Mouse (Mus musculus): ENCODE results near the gene Prkar1a. TPM values are rescaled to one million over a fixed set of nuclear protein-coding genes. Genes with fewer than 3 reads are reported as not detected.

The Prkar1a gene
- total RNA-seq (2021) = 100 to 1,000 TPM in 1 of 2 experiments, 10 to 100 TPM in 1; 96.1 to 120 TPM
- long read RNA-seq, experiment 1, transcript Prkar1a-201 (11 exons, 3,359 nt) = major isoform, 129 of 203 reads
- long read RNA-seq, experiment 1, partial matches to known transcripts = 70 of 203 reads
- long read RNA-seq, experiment 1, other reads (novel, unspliced or antisense) = 3 of 203 reads
- long read RNA-seq, experiment 2, transcript Prkar1a-201 (11 exons, 3,359 nt) = major isoform, 152 of 216 reads
- long read RNA-seq, experiment 2, partial matches to known transcripts = 63 of 216 reads
- long read RNA-seq, experiment 2, other reads (novel, unspliced or antisense) = 1 of 216 reads

DNA sequence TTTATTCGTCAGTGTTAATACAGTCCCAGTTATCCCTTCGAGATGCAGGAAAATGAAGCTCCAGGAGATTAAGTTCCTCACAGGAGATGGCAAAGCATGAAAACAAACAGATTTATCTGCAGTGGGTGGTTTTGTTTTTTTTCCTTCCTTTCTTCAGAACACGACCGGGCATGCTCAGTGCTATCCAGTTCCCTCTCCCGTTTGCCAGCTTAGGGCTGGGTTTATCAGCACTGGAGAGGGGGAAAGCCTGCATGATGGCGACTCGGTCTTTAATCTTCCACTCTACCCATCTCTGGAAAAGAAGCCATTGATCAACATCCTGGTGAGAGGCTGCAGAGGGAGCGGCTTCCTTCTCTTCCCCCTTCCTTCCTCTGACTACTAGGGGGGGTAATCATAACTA, at the start of gene Prkar1a:
Gene Prkar1a, plus strand, starts transcription at position 200 of the 400 bp plus-strand sequence.
- DNase-seq (ENCODE audit: low spot score) = no peak

DNA sequence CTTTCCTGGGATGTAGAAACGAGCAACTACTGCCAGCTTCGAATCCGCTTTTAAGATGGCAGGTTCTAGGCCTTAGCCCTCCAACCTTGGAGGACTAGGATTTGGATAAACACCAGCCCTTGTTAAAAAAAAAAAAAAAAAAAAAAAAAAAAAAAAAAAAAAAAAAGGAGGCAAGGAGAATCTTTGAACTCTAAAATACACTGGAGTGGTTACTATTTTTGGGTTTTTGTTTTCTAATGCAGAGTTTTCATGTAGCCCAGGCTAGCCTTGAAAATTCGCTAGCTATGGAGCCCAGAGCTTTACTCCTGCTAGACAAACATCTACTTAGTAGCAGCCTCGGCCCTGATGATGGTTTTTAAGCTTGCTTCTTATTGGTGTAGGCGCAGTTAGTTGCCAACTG, 41.6 kb upstream of the Prkar1a start:
- DNase-seq (ENCODE audit: low spot score) = no peak

DNA sequence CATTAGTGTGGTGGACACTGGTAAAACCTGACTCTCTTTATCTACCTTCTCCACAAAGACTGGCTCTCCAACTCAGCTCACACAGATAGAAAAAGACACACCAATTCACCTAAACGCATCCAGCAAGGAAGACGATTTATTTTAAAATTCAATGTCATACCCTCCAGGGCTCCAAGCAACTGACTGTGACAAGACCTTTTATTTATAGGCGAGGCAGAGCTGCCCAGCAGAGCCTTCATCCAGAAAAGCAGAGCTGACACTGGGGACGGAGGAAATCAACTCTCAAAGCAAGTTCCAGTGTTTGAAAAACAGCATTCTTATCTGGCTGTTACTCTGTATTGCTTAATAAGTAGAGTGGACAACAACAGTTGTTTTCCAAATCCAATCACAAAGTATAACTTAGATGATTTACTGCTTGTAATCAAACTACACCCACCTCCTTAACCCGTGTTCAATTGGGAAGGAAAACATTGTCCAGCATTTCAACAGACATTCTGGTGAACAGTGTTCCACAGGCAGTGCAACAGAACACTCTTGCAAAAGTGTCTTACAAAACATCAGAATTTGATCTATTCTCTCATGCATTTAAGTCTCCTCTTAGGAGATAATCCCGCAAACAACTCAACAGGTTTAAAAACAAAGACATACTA, 40.1 kb upstream of the Prkar1a start:
- no peak for DNase-seq (ENCODE audit: low spot score)

DNA sequence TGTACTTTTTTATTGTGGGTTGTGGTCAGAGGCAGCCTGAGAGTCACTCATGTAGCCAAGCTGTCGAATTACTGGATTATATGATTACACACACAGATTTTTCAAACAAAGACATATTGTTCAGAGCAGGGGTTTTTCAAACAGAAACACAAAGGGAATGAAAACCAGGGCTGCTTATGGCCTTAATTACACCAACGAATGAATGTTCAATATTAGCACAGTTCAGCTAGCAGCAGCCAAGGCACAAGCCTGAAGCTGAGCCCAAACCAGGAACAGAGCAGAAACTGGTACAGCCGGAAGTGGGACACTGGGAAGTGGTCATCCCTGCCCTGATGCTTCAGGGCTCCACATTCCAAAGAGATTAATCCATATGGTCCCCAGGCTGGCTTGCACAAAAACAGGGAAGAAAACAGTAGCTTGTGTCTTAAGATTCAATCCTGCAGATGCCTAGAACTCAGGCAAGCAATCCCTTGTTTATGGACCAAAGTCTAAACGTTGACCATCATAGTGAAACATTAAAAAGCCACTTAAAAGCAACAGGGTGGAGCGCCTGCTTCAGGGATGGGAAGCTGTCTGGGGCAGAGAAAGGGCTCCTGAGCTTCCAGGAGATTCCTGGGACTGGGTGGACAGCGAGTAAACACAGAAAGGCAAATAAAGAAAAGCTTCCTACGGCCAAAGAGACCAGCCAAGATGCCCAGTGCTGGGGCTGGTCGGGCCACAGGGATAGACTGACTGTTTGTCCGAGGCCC, 39.0 kb upstream of the Prkar1a start:
- DNase-seq (ENCODE audit: low spot score) = no peak

DNA sequence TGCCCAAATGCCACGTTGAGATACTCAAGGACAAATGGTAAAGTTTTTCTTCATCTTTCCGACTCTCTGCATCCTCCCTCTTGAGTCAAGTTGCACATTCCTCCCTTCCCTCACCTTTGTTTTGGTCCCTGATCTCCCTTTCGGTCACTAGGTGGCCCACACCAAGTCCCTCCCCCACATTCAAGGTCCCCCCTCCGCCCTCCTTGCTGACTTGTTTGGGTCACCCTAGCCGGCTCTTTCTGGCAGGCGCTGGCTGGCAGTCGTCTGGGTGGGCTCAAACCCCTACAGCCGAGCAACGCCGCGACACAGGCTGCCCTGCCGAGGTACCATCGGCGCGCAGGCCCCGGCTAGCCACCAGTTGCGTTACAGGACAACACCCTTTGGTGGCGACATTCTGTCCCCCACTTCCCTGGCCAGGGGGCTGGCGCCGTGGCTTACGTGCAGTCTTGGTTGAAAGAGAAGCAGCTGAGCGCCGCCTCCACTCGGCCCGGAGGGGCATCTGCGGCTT, 38.4 kb upstream of the Prkar1a start:
- no peak for DNase-seq (ENCODE audit: low spot score)

DNA sequence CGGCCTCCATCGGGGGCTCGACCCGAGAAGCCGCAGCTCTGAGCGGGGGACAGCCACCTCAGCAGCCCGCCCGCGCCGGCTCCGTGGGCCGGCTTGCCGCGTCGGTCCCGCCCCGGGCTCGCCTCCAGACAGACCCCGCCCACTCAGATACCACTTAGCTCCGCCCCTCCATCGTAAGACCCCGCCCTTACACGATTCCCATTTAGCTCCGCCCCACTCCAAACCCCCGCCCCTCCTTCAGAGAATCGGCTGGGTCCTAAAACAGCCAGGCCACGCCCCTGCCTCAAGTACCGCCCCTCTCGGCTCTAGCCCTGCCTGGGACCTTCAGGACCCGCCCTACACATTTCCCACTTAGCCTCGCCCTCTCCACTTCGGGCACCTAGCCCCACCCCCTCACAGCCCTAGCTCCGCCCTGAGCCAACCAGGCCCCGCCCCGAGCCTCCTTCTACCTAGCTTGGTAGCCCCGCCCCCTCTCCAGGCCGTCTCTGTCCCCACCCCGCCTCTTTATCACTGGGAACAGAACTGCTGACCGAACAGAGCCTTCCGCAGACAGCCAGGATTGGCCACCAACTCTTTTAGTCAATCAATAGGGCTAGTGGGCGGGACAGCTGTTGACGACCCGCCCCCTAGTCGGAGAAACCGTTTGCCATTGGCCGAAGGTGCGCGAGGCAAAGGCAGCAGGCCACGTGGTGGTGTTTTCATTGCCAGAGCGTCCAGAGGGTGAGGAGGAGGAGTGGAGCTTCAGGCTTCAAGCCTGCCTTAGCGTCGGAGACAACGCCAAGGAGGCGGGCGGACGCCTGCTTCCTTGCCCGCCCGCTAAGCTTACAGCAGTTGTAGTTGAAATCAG, 37.7 kb upstream of the Prkar1a start, which contains the start of gene Wipi1:
Gene Wipi1, minus strand, starts transcription at position 665 of the 847 bp plus-strand sequence.
- DNase-seq (ENCODE audit: low spot score) = peak; percentile 100

DNA sequence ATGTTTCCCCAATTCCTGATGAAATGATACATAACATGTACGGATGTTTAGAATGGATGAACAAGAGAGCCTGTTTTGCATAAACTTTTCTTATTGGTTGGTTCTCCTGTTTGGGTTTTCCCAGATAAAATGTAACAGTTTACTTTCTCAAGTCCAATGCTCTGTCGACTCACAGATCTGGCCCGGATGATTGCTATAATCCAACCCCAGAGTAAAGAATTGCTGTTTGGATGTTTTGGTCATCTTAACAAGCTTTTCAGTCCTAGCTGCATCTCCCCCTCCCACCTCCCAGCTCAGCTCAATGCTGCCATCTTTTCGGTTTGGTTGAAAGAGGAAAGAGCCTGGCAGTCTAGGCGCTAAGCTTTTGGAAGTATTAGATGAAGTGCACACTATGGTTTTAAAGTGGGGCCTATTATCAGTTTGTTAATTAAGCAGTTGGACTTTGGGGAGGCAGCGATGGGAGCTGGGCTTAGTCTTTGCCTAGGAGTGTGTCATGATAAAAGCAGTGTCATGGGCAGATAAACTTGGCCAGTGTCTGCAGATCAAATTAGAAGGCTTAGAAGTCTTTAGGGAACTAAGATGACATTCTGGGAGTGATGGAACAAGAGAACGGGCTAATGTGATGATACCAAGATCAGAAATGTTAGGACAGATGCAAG, 36.2 kb upstream of the Prkar1a start:
- no peak for DNase-seq (ENCODE audit: low spot score)

DNA sequence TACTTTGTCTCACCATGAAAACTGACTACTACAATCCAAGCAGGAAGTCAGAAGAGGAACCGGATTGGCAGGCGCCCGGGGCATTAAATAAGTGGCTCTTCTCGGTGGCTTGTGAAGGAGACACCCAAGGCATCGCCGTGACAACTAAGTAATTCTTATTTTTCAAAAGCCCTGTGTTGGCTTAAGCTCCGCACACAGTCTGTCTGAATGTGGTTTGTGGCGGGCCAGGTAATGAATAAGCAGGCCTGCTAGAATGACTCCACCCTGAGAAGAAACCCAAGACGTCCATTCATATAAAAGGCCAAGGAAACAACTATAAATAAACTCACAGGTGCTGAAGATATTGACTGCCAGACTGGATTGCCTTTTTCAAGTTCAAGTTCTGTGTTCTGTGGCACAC, 33.9 kb upstream of the Prkar1a start:
- DNase-seq (ENCODE audit: low spot score) = no peak

DNA sequence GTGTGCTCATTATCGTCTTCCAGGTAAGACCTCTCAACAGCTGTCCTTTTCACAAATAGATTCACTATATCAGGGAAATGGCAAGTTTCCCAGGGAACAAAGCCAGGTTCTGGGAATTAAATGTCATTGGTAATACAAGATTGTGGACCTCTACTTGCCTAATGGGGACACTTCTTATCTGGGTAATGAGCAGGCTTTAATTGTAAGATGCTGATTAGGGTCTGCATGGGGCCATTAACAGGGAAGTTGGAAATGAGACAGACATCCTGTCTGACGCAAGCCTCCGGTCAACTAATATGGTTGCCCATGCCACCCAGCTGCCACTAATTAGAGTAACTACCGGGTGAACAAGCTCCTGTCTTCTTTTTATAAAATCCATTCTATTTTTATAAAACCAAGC, 32.9 kb upstream of the Prkar1a start:
- DNase-seq (ENCODE audit: low spot score) = no peak

DNA sequence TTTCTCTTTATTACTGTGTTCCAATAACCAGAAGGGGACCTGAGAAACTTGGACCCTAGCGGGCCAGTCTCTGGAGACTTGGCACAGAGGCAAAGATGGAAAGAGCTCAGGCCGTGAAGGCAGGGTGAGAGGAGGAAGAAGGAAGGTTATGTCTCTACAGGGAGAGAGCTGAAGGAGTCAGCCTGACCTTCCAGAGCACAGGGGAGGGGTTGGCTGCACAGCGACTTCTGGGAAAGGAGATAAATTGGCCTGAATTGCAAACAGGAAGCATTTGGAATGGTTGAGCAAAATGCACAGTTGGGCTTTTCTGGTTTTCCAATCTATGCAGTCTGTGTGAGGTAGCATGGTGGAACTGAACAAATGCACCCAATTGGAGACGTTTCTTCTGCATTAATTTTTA, 32.4 kb upstream of the Prkar1a start:
- no peak for DNase-seq (ENCODE audit: low spot score)

DNA sequence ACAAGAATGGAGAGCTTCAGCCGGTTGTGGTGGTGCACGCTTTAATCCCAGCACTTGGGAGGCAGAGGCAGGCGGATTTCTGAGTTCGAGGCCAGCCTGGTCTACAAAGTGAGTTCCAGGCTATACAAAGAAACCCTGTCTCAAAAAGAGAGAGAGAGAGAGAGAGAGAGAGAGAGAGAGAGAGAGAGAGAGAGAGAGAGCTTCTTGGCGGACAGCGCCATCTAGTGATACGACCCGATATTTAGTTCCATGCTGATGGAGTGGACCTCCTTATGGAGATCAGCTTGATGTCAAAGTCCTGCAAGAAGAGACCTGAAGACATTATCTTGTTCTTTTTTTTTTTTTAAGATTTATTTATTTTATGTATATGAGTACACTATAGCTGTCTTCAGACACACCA, 30.1 kb upstream of the Prkar1a start:
- DNase-seq (ENCODE audit: low spot score) = peak; percentile 64

DNA sequence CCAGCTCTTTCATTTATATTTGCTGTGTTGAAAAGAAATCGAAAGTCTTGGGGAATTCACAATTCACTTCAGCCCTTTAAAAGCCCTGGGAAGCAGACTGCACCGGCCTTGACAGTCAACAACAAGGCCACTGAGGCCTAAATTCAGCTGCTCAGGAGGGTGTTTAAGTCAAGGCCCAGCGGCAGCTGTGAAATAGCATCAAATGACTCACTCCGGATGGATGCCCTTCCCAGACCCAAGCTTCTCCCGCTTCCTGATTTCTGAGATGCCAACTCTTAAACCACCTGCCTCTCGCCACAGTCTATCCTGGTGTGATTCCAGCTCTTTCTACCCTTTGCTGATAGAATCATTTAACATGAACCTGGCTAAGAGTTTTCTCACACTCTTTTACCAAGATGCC, 28.8 kb upstream of the Prkar1a start:
- DNase-seq (ENCODE audit: low spot score) = no peak

DNA sequence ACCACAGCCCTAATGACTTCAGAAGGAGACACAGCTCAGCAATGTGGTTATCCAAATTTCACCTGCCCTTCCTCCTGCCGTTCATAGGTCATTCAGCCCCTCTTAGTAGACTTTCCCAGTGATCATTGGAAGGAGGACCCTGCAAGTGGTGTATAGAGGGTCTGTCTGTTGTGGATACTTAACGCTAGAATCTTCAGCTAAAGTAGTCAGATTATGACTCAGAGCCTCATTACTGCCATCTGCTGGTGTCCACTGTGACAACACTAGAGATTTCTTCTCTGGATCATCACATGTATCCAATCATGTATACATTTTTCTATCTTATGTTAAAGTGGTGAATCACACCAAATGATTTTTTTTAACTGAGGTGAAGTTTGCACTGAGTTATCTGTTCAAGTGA, 28.0 kb upstream of the Prkar1a start:
- DNase-seq (ENCODE audit: low spot score) = peak; percentile 64

DNA sequence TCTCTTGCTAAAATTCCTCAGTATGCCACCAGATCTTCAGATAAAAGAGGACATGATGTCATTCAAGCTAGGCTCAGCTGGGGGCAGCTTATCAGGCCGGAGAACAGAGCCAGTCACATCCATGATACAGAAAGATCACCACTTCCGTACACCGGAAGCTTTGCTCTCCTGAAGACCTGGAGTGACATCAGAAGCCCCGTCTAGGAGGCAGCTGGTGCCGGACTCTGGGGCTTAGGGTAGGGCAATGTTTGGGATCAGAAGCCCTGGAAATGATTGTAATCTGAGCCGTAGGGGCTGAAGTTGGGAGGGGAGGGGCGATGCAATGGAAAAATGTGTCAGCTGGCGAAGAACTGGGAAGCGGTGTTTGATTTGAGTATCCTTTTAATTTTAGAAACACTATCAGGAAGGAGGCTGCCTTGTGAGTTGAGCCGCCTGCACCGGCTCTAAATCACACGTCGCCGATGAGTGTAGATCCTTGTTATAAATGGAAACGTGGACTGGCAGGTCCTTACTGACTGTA, 26.6 kb upstream of the Prkar1a start:
- DNase-seq (ENCODE audit: low spot score) = peak; percentile 53

DNA sequence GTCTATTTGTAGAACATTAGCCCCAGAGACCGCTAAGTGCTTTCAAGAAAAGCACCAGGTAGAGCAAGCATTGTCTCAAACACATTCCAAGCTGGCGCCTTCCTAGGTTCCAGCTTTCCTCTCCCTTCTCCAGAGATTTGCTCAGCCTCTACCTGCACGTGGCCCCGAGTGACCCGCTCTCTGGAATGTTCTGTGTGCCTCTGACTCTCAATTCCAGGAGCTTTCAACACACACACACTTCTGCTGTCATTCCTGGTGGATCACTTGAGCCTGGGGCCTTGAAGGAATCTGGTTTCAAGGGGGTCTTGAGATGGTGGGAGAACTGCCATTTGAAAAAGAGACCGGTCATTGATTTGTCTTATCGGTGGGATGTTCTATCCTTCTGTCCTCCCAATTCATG, 26.0 kb upstream of the Prkar1a start:
- DNase-seq (ENCODE audit: low spot score) = no peak

DNA sequence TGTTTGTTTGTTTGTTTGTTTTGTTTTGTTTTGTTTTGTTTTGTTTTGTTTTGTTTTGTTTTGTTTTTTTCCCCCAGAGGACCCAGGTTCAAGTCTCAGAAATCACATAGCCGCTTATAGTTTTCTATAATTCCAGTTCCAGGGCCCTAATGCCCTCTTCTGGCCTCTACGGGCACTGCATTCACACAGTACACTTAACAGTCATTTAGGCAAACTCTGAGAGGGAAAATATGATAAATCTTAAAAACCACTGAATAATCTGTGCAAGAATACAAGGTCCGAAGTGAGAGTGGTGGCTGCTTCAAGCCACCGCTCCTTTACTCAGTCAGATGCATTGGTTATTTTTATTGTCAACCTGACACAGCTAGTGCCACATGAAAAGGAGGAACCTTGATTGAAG, 21.6 kb upstream of the Prkar1a start:
- DNase-seq (ENCODE audit: low spot score) = no peak

DNA sequence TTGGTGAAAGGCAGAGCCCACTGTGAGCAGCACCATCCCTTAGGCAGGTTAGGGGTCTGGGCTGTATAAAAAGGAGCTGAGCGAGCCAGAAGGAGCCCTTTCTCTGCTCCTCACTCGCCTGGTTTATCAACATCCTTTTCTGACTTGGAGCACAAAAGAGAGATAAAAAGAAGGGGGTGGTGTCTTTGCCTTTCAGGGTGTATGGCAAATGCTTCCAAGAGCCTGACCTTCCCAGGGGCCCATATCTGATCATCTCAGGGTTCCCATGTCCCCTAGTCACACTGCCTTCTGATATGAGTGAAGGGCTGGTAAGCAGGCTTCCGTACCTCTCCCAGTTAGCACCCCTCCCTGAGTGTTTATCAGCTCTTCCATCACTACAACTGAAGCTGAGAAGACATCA, 21.1 kb upstream of the Prkar1a start:
- no peak for DNase-seq (ENCODE audit: low spot score)

DNA sequence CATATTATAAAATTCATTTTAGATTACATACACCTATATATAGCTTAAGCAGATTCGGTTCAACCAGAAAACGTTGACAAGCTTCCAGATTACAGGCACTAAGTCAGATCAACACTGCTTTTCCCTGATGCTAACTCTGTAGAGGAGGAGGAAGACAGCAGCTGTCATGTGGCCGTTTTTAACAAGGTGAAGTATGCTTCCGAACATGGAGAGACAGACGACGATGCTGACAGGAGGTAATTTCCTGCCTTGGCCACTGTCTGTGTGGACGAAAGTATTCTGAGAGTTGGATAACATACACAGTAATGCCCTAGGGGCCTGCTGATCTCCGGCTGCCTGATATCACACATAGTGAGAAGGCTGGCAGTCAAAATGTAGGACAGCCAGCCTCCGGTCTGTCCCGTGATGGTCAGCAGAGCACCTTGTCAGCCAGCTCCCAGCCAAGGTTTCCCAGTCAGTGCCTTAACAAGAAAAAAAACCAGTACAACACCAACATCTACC, 20.1 kb upstream of the Prkar1a start:
- peak; percentile 63 for DNase-seq (ENCODE audit: low spot score)

DNA sequence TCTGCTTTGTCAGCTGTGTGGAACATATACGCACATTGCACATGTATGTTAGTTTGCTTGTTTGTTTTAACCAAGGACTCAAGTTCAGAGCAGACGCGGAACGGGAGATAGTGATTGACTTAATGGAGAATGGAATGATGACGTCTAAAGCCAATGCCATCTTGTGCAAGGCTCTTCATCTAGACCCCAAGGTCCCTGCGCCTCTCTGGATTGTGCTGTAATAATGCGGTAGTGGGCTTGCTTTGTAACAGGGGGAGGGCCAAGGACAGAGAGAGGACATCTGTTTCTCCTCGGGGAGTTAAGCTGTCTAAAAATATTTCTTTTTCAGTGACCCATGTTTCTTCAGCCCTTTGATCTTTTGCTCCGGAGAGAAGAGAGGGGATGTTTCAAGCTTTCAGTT, 14.3 kb upstream of the Prkar1a start:
- no peak for DNase-seq (ENCODE audit: low spot score)

DNA sequence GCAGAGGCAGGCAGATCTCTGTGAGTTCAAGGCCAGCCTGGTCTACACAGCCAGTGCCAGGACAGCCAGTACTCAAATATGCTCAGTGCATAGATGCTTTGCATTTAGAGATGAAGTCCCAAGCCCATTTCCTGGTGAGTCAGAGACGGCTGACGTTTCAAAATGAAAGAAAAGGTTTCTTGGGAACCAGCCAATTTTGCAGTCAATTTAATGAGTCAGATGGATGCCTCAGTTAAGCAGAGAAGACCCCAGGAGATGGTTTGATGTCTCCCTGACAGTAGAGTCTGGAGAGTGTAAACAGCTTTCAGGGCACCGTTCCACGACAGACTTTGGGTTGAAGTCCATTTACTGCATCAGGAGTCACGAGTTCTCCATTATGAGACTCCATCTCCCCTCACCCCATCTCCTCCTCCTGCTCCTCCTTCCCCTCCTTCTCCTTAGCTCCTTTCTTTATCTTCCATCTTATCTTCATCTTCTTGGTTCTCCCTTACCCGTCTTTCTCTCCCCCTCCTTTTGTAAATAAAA, 13.3 kb upstream of the Prkar1a start:
- DNase-seq (ENCODE audit: low spot score) = no peak
